Mouse (Mus musculus): ENCODE data around the gene Mn1. TPM values are rescaled to one million over a fixed set of nuclear protein-coding genes. Genes with fewer than 3 reads are reported as not detected.

Mn1 gene
- polyA plus RNA-seq, 1 experiment from 2014 or later = 16.9 TPM

- ATAC-seq (ENCODE audit: insufficient number of reproducible peaks, low FRiP score, low TSS enrichment, low read depth) = no peak; the same call in 1 of the 2 replicates
- Histone ChIP-seq H3K9ac (no peak overlapping the region), H3K36me3 (0 out of 2 replicates have a peak, but pooled peaks cover under 1% of the 10 kb centered on the region), H3K4me1 (peaks cover 67% of the 10 kb centered on the region), H3K4me3 (no peak overlapping the region), H3K9me3 (no peaks in the 10 kb centered on the region), H3K27ac (peak overlapping the region; percentile 78), H3K27me3 (no peaks in the 10 kb centered on the region), H3K4me2 (peak overlapping the region; percentile 32)
- WGBS = 4% methylated on average over 15 of the region's 15 CpGs
These were observed 22.7 kb upstream of the Mn1 start for GRCm38 (mm10) chr5:111394198-111395053.

DNA sequence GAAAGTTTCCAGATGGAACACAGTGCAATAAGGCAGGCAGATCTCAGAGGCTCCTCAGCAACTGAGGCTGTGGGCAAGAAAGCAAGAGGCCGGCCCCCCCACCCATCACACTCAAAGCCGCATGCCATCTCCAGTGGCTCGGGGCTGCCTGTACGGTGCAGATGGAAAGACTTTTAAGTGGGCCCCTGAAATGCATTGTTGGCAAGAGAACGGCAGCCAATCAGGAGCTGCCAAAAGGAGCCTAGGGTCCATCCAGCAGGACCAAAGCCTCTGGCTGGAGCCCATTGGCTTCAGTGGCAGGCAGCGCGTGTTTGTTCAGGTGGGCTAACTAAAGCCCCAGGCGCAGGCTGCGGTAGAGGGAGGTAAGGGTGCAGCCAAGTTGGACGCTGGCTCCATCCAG, 21.4 kb upstream of the Mn1 start:
- 30% methylated on average over 10 of the region's 10 CpGs for WGBS
- Histone ChIP-seq H3K9ac (no peak overlapping the region), H3K4me1 (peaks cover 79% of the 10 kb centered on the region), H3K27me3 (no peaks in the 10 kb centered on the region), H3K4me3 (no peak overlapping the region), H3K27ac (peak overlapping the region; percentile 78), H3K9me3 (no peaks in the 10 kb centered on the region), H3K36me3 (no peaks in the 10 kb centered on the region), H3K4me2 (no peak overlapping the region)
- ATAC-seq (ENCODE audit: insufficient number of reproducible peaks, low FRiP score, low TSS enrichment, low read depth) = peak; percentile 46; the same call in 1 of the 2 replicates

DNA sequence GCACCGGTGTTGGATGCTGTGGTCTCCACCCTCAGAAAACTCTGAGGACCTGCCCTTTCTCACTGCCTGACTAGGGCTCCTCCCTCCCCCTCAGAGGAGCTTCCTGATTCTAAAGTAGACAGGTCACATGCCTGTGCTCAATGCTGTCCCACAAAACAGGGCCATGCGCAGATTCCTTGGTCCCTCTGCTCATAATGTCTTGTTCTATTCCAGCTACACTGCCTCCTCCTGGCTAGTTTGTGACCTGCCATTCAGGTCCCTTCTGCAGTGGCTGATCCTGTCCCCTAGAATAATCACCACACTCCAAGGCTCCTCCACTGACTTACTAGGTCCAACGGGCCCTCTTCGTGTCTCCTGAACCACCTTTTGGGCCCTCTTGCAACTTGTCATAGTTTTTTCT, 21.0 kb upstream of the Mn1 start:
- H3K27me3 ChIP-seq = no peaks in the 10 kb centered on the region
- H3K9ac ChIP-seq = no peak overlapping the region
- WGBS = 64% methylated on average over 4 of the region's 4 CpGs
- H3K4me2 ChIP-seq = no peak overlapping the region
- H3K27ac ChIP-seq = peak overlapping the region; percentile 78
- H3K4me1 ChIP-seq = peaks cover 82% of the 10 kb centered on the region
- no peaks in the 10 kb centered on the region for H3K36me3 ChIP-seq
- H3K4me3 ChIP-seq = no peak overlapping the region
- no peak for ATAC-seq (ENCODE audit: insufficient number of reproducible peaks, low FRiP score, low TSS enrichment, low read depth)
- no peaks in the 10 kb centered on the region for H3K9me3 ChIP-seq

DNA sequence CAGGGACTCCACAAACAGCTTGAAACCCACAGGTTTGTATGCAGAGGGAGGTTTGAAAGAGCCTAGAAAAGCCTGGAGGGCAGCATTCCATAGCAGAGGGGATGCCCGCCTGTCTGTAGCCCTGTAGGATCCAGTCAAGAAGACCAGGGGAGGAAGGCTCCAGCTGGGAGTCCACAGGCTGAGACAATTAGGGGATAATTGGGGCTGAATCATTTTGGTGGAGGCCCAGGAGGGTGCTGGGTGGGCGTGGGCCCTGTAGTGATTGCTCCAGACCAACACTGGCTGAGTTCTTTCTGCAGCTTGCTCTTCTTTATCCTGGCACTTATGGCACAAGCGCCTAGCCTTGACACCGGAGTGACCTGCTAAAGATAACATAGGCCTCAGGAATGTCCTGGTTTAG, 18.7 kb upstream of the Mn1 start:
- ATAC-seq (ENCODE audit: insufficient number of reproducible peaks, low FRiP score, low TSS enrichment, low read depth) = no peak
- 57% methylated on average over 4 of the region's 4 CpGs for WGBS
- no peak overlapping the region for H3K9ac ChIP-seq
- peaks cover 86% of the 10 kb centered on the region for H3K4me1 ChIP-seq
- no peaks in the 10 kb centered on the region for H3K9me3 ChIP-seq
- H3K4me2 ChIP-seq = no peak overlapping the region
- H3K36me3 ChIP-seq = no peaks in the 10 kb centered on the region
- peak overlapping the region; percentile 47 for H3K27ac ChIP-seq
- H3K4me3 ChIP-seq = no peak overlapping the region
- H3K27me3 ChIP-seq = no peaks in the 10 kb centered on the region

DNA sequence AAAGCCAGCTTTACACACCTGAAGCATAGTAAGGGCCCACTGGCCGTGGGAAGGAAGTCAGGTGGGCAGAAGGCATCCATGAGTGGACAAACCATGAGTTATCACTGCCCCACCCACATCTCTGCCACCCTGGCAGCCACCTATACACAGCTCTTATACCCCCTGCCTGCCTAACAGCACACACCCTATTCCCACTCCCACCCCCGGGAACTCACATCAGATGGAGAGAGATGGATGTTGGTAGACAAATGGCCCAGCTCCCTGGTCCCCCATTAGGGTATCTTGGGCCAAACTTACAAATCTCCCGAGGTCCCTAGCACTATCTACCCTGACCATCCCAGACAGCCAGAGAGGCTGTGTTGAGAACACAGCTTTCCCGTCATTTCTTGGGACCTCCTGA, 17.9 kb upstream of the Mn1 start:
- Histone ChIP-seq H3K36me3 (no peaks in the 10 kb centered on the region), H3K4me1 (peaks cover 78% of the 10 kb centered on the region), H3K9ac (no peak overlapping the region)

DNA sequence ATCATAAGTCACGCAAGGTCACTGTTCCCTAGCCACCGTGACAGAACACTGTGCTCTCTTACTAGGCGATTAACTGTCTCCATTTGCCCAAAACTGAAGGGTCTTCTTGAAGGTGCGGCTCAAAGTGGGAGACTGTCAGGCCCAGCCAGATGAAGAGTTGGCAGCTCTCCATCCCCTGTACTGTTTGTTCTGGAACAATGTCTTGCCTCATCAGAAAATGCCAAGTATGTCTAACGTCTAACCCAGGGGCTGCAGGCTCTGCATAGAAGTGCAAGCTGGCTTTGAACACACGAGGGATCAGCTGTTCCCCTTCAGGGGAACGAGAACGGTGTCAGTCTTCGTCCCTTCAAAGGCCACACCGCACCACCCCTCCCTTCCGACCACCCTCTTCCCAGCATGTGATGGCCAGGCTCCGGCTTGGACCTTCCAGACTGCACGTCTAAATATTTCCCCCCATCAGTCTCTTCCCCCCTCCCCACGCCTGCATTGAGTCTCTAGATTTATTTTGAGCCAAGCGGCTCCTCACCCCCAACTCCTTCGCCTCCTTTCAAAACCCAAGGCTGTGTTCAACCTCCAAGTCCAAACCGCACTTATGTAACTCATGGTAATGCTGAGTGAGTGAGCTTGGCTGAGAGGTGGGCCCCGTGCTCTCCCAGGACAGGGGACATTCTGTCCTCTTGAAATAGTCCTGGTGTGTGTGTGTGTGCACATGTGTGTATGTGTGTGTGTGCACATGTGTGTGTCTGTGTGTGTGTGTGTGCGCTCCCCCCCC, 15.1 kb upstream of the Mn1 start:
- H3K4me1 ChIP-seq = peaks cover 51% of the 10 kb centered on the region
- no peak overlapping the region for H3K4me3 ChIP-seq
- H3K36me3 ChIP-seq = no peaks in the 10 kb centered on the region
- no peak overlapping the region for H3K9ac ChIP-seq
- 64% methylated on average over 19 of the region's 19 CpGs for WGBS
- no peaks in the 10 kb centered on the region for H3K9me3 ChIP-seq
- no peak; the same call in 1 of the 2 replicates for ATAC-seq (ENCODE audit: insufficient number of reproducible peaks, low FRiP score, low TSS enrichment, low read depth)
- H3K27ac ChIP-seq = no peak overlapping the region
- H3K4me2 ChIP-seq = no peak overlapping the region
- no peaks in the 10 kb centered on the region for H3K27me3 ChIP-seq

More for the DNA sequence above, 17.9 kb upstream of the Mn1 start:
- no peak for ATAC-seq (ENCODE audit: insufficient number of reproducible peaks, low FRiP score, low TSS enrichment, low read depth)
- H3K4me3 ChIP-seq = no peak overlapping the region
- no peaks in the 10 kb centered on the region for H3K27me3 ChIP-seq
- no peak overlapping the region for H3K27ac ChIP-seq
- H3K4me2 ChIP-seq = no peak overlapping the region
- no peaks in the 10 kb centered on the region for H3K9me3 ChIP-seq
- WGBS = 70% methylated on average over 4 of the region's 4 CpGs

- H3K9me3 ChIP-seq = no peaks in the 10 kb centered on the region
- WGBS = 79% methylated on average over 6 of the region's 6 CpGs
- no peak overlapping the region for H3K4me2 ChIP-seq
- no peaks in the 10 kb centered on the region for H3K36me3 ChIP-seq
- H3K27me3 ChIP-seq = no peaks in the 10 kb centered on the region
- H3K27ac ChIP-seq = no peak overlapping the region
- H3K4me3 ChIP-seq = no peak overlapping the region
- no peak overlapping the region for H3K9ac ChIP-seq
- ATAC-seq (ENCODE audit: insufficient number of reproducible peaks, low FRiP score, low TSS enrichment, low read depth) = no peak
- H3K4me1 ChIP-seq = peaks cover 49% of the 10 kb centered on the region
These were observed 14.5 kb upstream of the Mn1 start for GRCm38 (mm10) chr5:111402651-111402996.

DNA sequence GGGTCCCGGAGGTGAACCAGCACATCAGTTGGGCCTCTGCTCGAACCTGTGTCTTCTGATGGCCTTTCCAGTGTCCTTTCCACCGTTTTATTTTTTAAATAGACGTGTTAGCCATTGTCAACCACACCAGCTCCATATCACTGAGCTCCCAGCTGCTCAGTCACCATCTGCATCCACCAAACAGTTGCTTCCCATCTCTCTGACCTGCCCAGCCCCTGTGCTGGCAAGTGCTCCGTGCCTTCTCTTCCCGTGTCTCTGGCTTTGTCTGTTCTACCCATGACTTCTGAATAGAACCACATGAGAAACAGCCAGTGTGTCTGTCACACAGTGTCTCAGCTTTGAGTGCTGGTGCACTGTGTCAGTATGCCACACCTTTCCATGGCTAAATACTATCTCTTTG, 12.4 kb upstream of the Mn1 start:
- Histone ChIP-seq H3K4me3 (no peak overlapping the region), H3K27ac (no peak overlapping the region), H3K4me1 (peaks cover 52% of the 10 kb centered on the region), H3K9ac (no peak overlapping the region), H3K4me2 (no peak overlapping the region), H3K27me3 (0 out of 2 replicates have a peak, but pooled peaks cover under 1% of the 10 kb centered on the region), H3K9me3 (no peaks in the 10 kb centered on the region), H3K36me3 (no peaks in the 10 kb centered on the region)
- ATAC-seq (ENCODE audit: insufficient number of reproducible peaks, low FRiP score, low TSS enrichment, low read depth) = no peak
- 73% methylated on average over 6 of the region's 6 CpGs for WGBS

- WGBS = 2% methylated on average over 14 of the region's 14 CpGs
- H3K27me3 ChIP-seq = peaks cover 33% of the 10 kb centered on the region
- peak; percentile 87 for ATAC-seq (ENCODE audit: insufficient number of reproducible peaks, low FRiP score, low TSS enrichment, low read depth)
These were observed 8.6 kb upstream of the Mn1 start for GRCm38 (mm10) chr5:111408470-111409105.

DNA sequence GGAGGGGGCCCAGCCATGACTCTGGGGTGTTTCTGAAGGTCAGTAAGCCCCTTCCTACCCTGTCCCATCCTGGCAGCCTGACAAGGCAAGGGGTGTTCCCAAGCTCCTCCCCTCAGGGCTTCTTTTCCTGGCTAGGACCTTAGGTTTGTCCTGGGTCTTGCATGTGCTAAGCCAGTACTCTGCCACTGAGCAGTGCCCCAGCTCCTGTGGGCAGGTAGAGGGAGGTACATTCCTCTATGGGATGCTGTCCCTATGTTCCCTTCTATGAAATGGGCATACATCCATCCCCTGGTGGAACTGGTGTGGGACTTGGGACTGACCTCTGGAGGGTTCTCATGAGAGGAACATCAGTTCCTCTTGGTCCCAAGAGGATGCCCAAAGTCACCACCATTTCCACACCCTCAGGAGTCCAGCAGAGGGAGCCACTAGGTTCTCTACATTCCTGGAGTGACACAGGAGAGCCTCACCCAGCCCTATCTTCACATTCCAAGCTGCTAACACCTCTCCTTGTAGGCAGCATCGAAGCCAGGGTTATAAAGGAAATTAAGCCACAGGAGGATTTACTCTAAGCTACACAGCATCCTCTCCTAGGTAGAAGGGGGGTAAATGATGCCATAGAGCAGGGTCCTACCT, 7.6 kb upstream of the Mn1 start:
- Histone ChIP-seq H3K4me2 (no peak overlapping the region), H3K9ac (no peak overlapping the region), H3K27me3 (peaks cover 38% of the 10 kb centered on the region)

More at GRCm38 (mm10) chr5:111408470-111409105, 8.6 kb upstream of the Mn1 start:
- Histone ChIP-seq H3K9me3 (no peaks in the 10 kb centered on the region), H3K27ac (peak overlapping the region; percentile 86), H3K9ac (no peak overlapping the region), H3K36me3 (no peaks in the 10 kb centered on the region), H3K4me2 (peak overlapping the region; percentile 36), H3K4me1 (peaks cover 30% of the 10 kb centered on the region), H3K4me3 (0 out of 2 replicates have a peak overlapping the region, but pooled peaks have one; percentile 3)

GRCm38 (mm10) chr5:111410665-111411064, 6.5 kb upstream of the Mn1 start:
- Histone ChIP-seq H3K27ac (no peak overlapping the region), H3K9ac (no peak overlapping the region), H3K4me3 (no peak overlapping the region), H3K4me2 (no peak overlapping the region), H3K4me1 (peaks cover 51% of the 10 kb centered on the region), H3K27me3 (peaks cover 38% of the 10 kb centered on the region), H3K9me3 (no peaks in the 10 kb centered on the region), H3K36me3 (no peaks in the 10 kb centered on the region)
- no peak for ATAC-seq (ENCODE audit: insufficient number of reproducible peaks, low FRiP score, low TSS enrichment, low read depth)
- WGBS = 61% methylated on average over 3 of the region's 3 CpGs

More for the DNA sequence above, 7.6 kb upstream of the Mn1 start:
- Histone ChIP-seq H3K4me1 (peaks cover 40% of the 10 kb centered on the region), H3K27ac (peak overlapping the region; percentile 86), H3K36me3 (no peaks in the 10 kb centered on the region), H3K9me3 (no peaks in the 10 kb centered on the region), H3K4me3 (no peak overlapping the region)
- 11% methylated on average over 1 of the region's 1 CpGs for WGBS
- no peak for ATAC-seq (ENCODE audit: insufficient number of reproducible peaks, low FRiP score, low TSS enrichment, low read depth)

Data from limb, embryonic 15.5 days (tissue).